Mouse (Mus musculus) colon, adult 2 months (tissue): Measurements from ENCODE around the gene Mrto4. TPM values are rescaled to one million over a fixed set of nuclear protein-coding genes. Genes with fewer than 3 reads are reported as not detected.

Experiments
- polyA plus RNA-seq: library from polyadenylated mRNA; depleted of rRNA; stranded (reverse); fragments of >200 nt; gene quantifications from 2 replicates; pipeline ENCODE4 v1.2.3, GENCODE M21; 2012; rRNA removed

Mrto4 gene
- polyA plus RNA-seq: 11.1 and 14.6 TPM in 2 replicates

GRCm38 (mm10) chr4:139351931-139352711 is at the start of gene Mrto4, which contains the start of the genes Emc1 and Ubr4:
Gene Mrto4, minus strand, starts transcription at chr4:139352576.
Gene Emc1, plus strand, starts transcription at chr4:139352587.
Gene Ubr4, plus strand, starts transcription at chr4:139352609.

GRCm38 (mm10) chr4:139310171-139310898 is 42.0 kb downstream of the Mrto4 start, which contains the start of the genes Pqlc2 and Akr7a5:
Gene Pqlc2, minus strand, starts transcription at chr4:139310708.
Gene Akr7a5, plus strand, starts transcription at chr4:139310744.

Other genes starting within 250 kb of the Mrto4 start
- 32.4 and 37.6 TPM in 2 replicates for gene Minos1, start 221.5 kb downstream of the Mrto4 start, polyA plus RNA-seq
- 319 and 374 TPM in 2 replicates for gene Capzb, start 159.7 kb downstream of the Mrto4 start, polyA plus RNA-seq
- gene Pqlc2, start 41.9 kb downstream of the Mrto4 start, polyA plus RNA-seq: 30.1 and 35.3 TPM in 2 replicates
- gene Akr7a5, start 41.8 kb downstream of the Mrto4 start, polyA plus RNA-seq: 71.9 and 74.0 TPM in 2 replicates
- 26.5 and 28.2 TPM in 2 replicates for gene Emc1, start within 50 bp of the Mrto4 start, polyA plus RNA-seq
- 209 and 214 TPM in 2 replicates for gene Ubr4, start within 50 bp of the Mrto4 start, polyA plus RNA-seq
- gene Iffo2, start 178.0 kb upstream of the Mrto4 start, polyA plus RNA-seq: 7.6 TPM in 2 replicates